Mouse (Mus musculus): Measurements from ENCODE around the gene Pom121l2. TPM values are rescaled to one million over a fixed set of nuclear protein-coding genes. Genes with fewer than 3 reads are reported as not detected.

The Pom121l2 gene
- polyA plus RNA-seq (2012; fragmentation: generic; extraction: Trizol) = not detected

DNA sequence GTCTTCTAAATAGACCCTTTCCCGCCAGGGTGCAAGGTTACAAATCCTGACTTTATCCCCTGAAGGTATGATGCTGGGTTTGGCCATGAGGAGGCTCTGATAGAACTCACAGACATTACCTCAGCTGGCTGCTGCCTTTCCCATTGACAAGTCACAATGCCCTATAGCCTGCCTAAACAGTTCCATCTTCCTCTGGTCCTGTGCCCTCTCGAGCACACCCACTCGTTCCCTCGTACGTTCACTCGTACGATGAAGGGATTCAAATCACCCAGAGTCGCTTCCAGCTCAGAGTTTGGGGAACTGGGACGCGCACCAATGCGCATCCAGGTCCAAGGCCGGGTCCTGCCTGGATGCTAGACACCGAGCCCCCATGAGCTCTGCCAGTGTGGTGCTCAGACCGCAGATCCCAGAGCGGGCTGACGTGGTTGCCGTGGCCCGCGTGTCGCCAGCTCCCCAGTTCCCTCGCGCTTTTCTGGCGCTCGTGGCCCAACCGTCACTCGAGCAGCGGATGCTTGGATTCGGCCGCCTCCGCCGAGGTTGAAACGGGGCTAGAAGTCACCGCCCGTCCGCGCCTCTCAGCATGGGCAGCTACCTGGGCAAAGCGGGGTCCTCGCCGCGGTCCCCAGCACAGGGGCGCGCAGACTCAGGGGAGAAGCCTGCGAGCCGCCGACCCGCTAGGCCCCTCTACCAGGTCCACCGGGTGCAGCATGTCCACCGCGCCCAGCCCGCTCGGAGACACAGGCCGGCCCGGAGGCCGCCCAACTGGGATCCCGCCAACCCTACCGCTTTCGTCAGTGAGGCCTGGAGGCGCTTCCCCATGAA, at the start of gene Pom121l2:
TSS of gene Pom121l2 (plus strand) at position 214 of the 822 bp plus-strand sequence.

DNA sequence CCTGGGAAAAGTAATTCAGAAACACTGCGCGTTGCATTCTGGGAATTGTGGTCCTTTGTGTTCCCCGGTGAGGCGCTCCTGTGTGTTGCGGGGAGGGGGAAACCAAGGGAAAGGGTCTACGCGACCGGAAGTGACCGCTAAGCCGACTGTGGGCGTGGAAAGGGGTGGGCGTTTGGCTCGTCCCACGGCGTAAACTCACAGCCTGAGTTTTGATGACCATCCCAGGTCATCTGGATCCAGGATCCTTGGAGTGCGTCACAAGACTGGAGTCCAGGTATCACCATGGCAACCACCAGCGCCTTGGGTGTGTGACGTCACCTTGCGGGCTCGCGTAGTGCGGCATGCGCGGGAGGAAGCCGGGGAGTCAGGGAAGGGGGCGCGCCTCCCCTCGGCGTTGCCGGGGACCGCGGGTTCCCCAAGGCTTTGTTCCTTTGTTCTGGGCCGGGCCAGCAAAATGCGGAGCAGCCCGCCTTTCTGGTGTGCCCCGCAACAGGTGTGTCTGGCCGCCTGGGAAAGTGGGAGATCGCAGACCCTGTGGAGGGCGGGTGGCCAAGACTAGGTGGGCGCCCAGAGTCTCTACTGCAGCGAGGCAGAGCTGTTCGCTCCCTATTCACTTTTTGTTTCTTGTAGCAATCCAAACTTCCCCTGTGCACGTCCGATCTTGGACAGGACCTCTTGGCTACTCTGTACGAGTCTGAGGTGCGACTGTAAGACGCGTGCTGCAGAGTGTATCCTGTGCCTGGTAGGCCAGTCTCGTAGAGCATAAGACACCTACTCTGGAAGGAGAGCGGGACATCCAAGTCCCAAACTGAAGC, 35.9 kb upstream of the Pom121l2 start, which contains the start of gene Zfp184:
TSS of gene Zfp184 (plus strand) at position 169 of the 815 bp plus-strand sequence.

DNA sequence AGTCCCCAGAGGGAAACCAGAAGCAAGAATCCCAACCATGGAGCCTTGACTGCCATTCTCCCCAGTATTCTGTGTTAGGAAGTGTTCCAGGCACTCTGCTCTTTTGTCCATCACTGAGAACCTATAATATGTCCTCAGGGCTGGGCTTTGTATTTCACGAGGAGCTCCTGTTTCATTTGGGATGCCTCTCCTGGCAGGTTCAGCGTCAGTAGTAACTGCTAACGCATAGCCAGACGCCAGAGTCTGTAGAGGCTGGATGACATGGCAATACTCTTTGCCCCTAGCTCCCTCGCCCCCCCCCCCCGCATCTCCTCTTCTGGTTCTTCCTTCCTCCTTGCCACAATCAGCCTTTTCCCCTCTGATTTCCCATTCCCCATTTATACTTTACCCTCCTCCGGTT, 28.6 kb downstream of the Pom121l2 start, which contains the start of gene Prss16:
TSS of gene Prss16 (minus strand) at position 101 of the 400 bp plus-strand sequence.

DNA sequence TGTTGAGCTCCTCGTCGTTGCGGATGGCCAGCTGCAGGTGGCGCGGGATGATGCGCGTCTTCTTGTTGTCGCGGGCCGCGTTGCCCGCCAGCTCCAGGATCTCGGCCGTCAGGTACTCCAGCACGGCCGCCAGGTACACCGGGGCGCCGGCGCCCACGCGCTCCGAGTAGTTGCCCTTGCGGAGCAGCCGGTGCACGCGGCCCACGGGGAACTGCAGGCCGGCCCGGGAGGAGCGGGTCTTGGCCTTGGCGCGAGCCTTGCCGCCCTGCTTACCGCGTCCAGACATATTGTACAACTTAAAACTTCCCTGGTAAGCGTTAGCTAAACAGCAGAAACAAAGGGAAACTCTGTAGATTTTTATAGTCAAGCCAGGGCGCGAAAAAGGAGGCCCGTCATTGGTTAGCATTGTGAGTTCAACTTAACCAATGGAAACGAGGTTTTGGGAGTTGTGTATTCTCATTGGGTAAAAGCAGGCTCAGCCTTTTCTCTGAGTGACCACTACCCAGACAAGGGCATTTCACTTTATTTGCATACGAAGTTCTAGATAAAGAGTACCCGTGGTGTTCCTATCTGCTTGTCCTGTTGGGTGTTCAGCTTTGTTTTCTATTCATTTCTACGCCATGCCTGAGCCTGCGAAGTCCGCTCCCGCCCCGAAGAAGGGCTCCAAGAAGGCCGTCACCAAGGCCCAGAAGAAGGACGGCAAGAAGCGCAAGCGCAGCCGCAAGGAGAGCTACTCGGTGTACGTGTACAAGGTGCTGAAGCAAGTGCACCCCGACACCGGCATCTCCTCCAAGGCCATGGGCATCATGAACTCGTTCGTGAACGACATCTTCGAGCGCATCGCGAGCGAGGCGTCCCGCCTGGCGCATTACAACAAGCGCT, 54.5 kb downstream of the Pom121l2 start, which contains the start of the genes Hist1h2ah and Hist1h2bk:
TSS of gene Hist1h2ah (minus strand) at position 302 of the 882 bp plus-strand sequence.
TSS of gene Hist1h2bk (plus strand) at position 604 of the 882 bp plus-strand sequence.

Other genes starting within 250 kb of the Pom121l2 start
- 1 to 10 TPM; 4.2 to 5.5 TPM for gene Hist1h4j, start 246.1 kb upstream of the Pom121l2 start, polyA plus RNA-seq (2012; fragmentation: generic; extraction: Trizol)
- 10 to 100 TPM in 1 of 2 experiments, 1 to 10 TPM in 1; 7.8 to 28.2 TPM for gene Hist1h4k, start 230.7 kb upstream of the Pom121l2 start, polyA plus RNA-seq (2012; fragmentation: generic; extraction: Trizol)
- gene Hist1h2ak, start 227.4 kb upstream of the Pom121l2 start, polyA plus RNA-seq (2012; fragmentation: generic; extraction: Trizol) = 10 to 100 TPM in 1 of 2 experiments, 1 to 10 TPM in 1; 2.8 to 17.3 TPM
- gene Hist1h2bn, start 227.1 kb upstream of the Pom121l2 start, polyA plus RNA-seq (2012; fragmentation: generic; extraction: Trizol) = 1 to 10 TPM; 2.0 to 7.9 TPM
- gene Hist1h1b, start 200.6 kb upstream of the Pom121l2 start, polyA plus RNA-seq (2012; fragmentation: generic; extraction: Trizol) = 1 to 10 TPM; 1.6 to 7.5 TPM
- 10 to 100 TPM; 13.1 to 37.5 TPM for gene Hist1h3i, start 197.8 kb upstream of the Pom121l2 start, polyA plus RNA-seq (2012; fragmentation: generic; extraction: Trizol)
- 10 to 100 TPM; 13.8 to 30.2 TPM for gene Hist1h2an, start 194.0 kb upstream of the Pom121l2 start, polyA plus RNA-seq (2012; fragmentation: generic; extraction: Trizol)
- gene Hist1h2bp, start 193.7 kb upstream of the Pom121l2 start, polyA plus RNA-seq (2012; fragmentation: generic; extraction: Trizol) = 10 to 100 TPM in 1 of 2 experiments, 1 to 10 TPM in 1; 1.7 to 17.1 TPM
- 10 to 100 TPM; 10.6 to 41.1 TPM for gene Hist1h2bq, start 171.0 kb upstream of the Pom121l2 start, polyA plus RNA-seq (2012; fragmentation: generic; extraction: Trizol)
- gene Hist1h2ao, start 170.7 kb upstream of the Pom121l2 start, polyA plus RNA-seq (2012; fragmentation: generic; extraction: Trizol) = 1 to 10 TPM in 1 of 2 experiments, under 1 TPM in 1; 0.84 to 2.2 TPM
- 1 to 10 TPM in 1 of 2 experiments, not detected in 1; 2.9 TPM for gene Hist1h4m, start 169.4 kb upstream of the Pom121l2 start, polyA plus RNA-seq (2012; fragmentation: generic; extraction: Trizol)
- gene Hist1h4n, start 149.0 kb upstream of the Pom121l2 start, polyA plus RNA-seq (2012; fragmentation: generic; extraction: Trizol) = 10 to 100 TPM; 21.2 to 62.8 TPM
- 1,000 to 10,000 TPM in 1 of 2 experiments, 100 to 1,000 TPM in 1; 1,000 to 8,126 TPM for gene Hist1h2ap, start 147.7 kb upstream of the Pom121l2 start, polyA plus RNA-seq (2012; fragmentation: generic; extraction: Trizol)
- 10 to 100 TPM in 1 of 2 experiments, 1 to 10 TPM in 1; 8.9 to 41.0 TPM for gene Hist1h2br, start 147.5 kb upstream of the Pom121l2 start, polyA plus RNA-seq (2012; fragmentation: generic; extraction: Trizol)
- gene Zfp184, start 36.1 kb upstream of the Pom121l2 start, polyA plus RNA-seq (2012; fragmentation: generic; extraction: Trizol) = 1 to 10 TPM in 1 of 2 experiments, under 1 TPM in 1; 0.04 to 2.1 TPM
- gene Prss16, start 28.5 kb downstream of the Pom121l2 start, polyA plus RNA-seq (2012; fragmentation: generic; extraction: Trizol) = 1 to 10 TPM; 1.1 to 3.2 TPM
- 10 to 100 TPM in 1 of 2 experiments, 1 to 10 TPM in 1; 5.3 to 10.8 TPM for gene Hist1h2ah, start 54.4 kb downstream of the Pom121l2 start, polyA plus RNA-seq (2012; fragmentation: generic; extraction: Trizol)
- 10 to 100 TPM; 10.6 to 56.7 TPM for gene Hist1h2bk, start 54.7 kb downstream of the Pom121l2 start, polyA plus RNA-seq (2012; fragmentation: generic; extraction: Trizol)
- gene Hist1h4i, start 60.2 kb downstream of the Pom121l2 start, polyA plus RNA-seq (2012; fragmentation: generic; extraction: Trizol) = 10 to 100 TPM; 16.9 to 37.5 TPM
- gene Hist1h2ag, start 61.8 kb downstream of the Pom121l2 start, polyA plus RNA-seq (2012; fragmentation: generic; extraction: Trizol) = 10 to 100 TPM; 16.6 to 26.8 TPM
- 10 to 100 TPM in 1 of 2 experiments, 1 to 10 TPM in 1; 5.0 to 50.5 TPM for gene Hist1h2bj, start 62.0 kb downstream of the Pom121l2 start, polyA plus RNA-seq (2012; fragmentation: generic; extraction: Trizol)
- not detected for gene Vmn1r188, start 103.2 kb downstream of the Pom121l2 start, polyA plus RNA-seq (2012; fragmentation: generic; extraction: Trizol)
- not detected for gene Vmn1r189, start 124.6 kb downstream of the Pom121l2 start, polyA plus RNA-seq (2012; fragmentation: generic; extraction: Trizol)
- not detected for gene Vmn1r191, start 202.8 kb downstream of the Pom121l2 start, polyA plus RNA-seq (2012; fragmentation: generic; extraction: Trizol)
- gene Vmn1r192, start 209.9 kb downstream of the Pom121l2 start, polyA plus RNA-seq (2012; fragmentation: generic; extraction: Trizol) = not detected
- gene Vmn1r193, start 242.0 kb downstream of the Pom121l2 start, polyA plus RNA-seq (2012; fragmentation: generic; extraction: Trizol) = not detected

Measured in C3H10T1/2 (cell line).